Mouse (Mus musculus) CH12.LX (cell line): ENCODE data around the gene Rnf168.

Source experiments
- BHLHE40 ChIP-seq: IDR thresholded peaks from 2 replicates; pipeline ENCODE4 v1.6.1; 2011; ENCODE audit warnings: mild to moderate bottlenecking, low read depth, low read length, improper control_type of control experiment
- CHD1 ChIP-seq: IDR thresholded peaks from 2 replicates; pipeline ENCODE4 v1.6.1; 2012; ENCODE audit warnings: low read depth, low read length, improper control_type of control experiment, inconsistent platforms
- CTCF ChIP-seq, 2 experiments: IDR thresholded peaks in 1 of 2; conservative IDR thresholded peaks in 1 of 2; 2 replicates each; pipeline ENCODE4 v1.5.1; 2011 to 2012; ENCODE audit warnings: low read depth in 2 of 2, low read length in 2 of 2, improper control_type of control experiment in 1 of 2, inconsistent platforms in 1 of 2, mild to moderate bottlenecking in 1 of 2, moderate library complexity in 1 of 2
- ELF1 ChIP-seq: IDR thresholded peaks from 2 replicates; pipeline ENCODE4 v1.6.1; 2014; ENCODE audit warnings: low read depth, mild to moderate bottlenecking, inconsistent platforms, low read length, improper control_type of control experiment
- EP300 ChIP-seq: IDR thresholded peaks from 2 replicates; pipeline ENCODE4 v1.6.1; 2011; ENCODE audit warnings: low read length, improper control_type of control experiment
- ETS1 ChIP-seq: conservative IDR thresholded peaks from 2 replicates; pipeline ENCODE4 v1.6.1; 2012; ENCODE audit warnings: low read depth, mild to moderate bottlenecking, inconsistent platforms, low read length, improper control_type of control experiment, moderate library complexity
- GABPA ChIP-seq: IDR thresholded peaks from 2 replicates; pipeline ENCODE4 v1.6.1; 2012; ENCODE audit warnings: low read depth, low read length, improper control_type of control experiment, inconsistent platforms; ENCODE audit not compliant: insufficient replicate concordance
- MAFK ChIP-seq: IDR thresholded peaks from 2 replicates; pipeline ENCODE4 v1.6.1; 2011; ENCODE audit warnings: low read length, improper control_type of control experiment; ENCODE audit not compliant: insufficient replicate concordance
- MAX ChIP-seq: IDR thresholded peaks from 2 replicates; pipeline ENCODE4 v1.6.1; 2011; ENCODE audit warnings: low read length, improper control_type of control experiment
- MAZ ChIP-seq: IDR thresholded peaks from 2 replicates; pipeline ENCODE4 v1.6.1; 2012; ENCODE audit warnings: low read depth, mild to moderate bottlenecking, inconsistent platforms, low read length, improper control_type of control experiment, moderate library complexity
- POLR2A ChIP-seq: IDR thresholded peaks from 2 replicates; pipeline ENCODE4 v1.6.1; 2011; ENCODE audit warnings: low read depth, mild to moderate bottlenecking, improper control_type of control experiment, low read length
- POLR2AphosphoS2 ChIP-seq: IDR thresholded peaks from 2 replicates; pipeline ENCODE4 v1.6.1; 2011; ENCODE audit warnings: low read depth, low read length, improper control_type of control experiment
- ZMIZ1 ChIP-seq: IDR thresholded peaks from 2 replicates; pipeline ENCODE4 v1.6.1; 2012; ENCODE audit warnings: low read depth, mild to moderate bottlenecking, inconsistent platforms, low read length, improper control_type of control experiment

- TF ChIP-seq CHD1 (no peak), ETS1 (no peak), EP300 (no peak), ELF1 (no peak), ZMIZ1 (no peak), CTCF (conservative IDR thresholded peaks at IDR 0.05 in 1 of 2, IDR thresholded peaks at IDR 0.05 in 1 of 2; ENCODE audit: low read depth in 2 of 2, low read length in 2 of 2) (no peak), POLR2AphosphoS2 (no peak), MAFK (no peak), MAX (no peak), MAZ (no peak), POLR2A (no peak), GABPA (no peak), BHLHE40 (no peak)
Measured at GRCm38 (mm10) chr16:32312859-32313258, 35.6 kb downstream of the Rnf168 start.
